Mouse (Mus musculus) c-Kit-negative CD71-positive TER-119-positive erythroid progenitor cells, embryonic 14.5 days (primary cell): Measurements from ENCODE around the gene Fxyd4.

Experiments used
- DNase-seq: peaks from one replicate; pipeline ENCODE4 v3.0.0-alpha.2; 2013; ENCODE audit warnings: low read depth, low spot score

The Fxyd4 gene

GRCm38 (mm10) chr6:117937222-117937932 is at the start of gene Fxyd4:
Gene Fxyd4 (minus strand): TSS chr6:117937692.
- DNase-seq = no peak

- no peak for DNase-seq
Observed at GRCm38 (mm10) chr6:117987173-117987572, 49.7 kb upstream of the Fxyd4 start.

GRCm38 (mm10) chr6:117966729-117967128 is 29.2 kb upstream of the Fxyd4 start:
- no peak for DNase-seq

GRCm38 (mm10) chr6:117963201-117963600 is 25.7 kb upstream of the Fxyd4 start:
- no peak for DNase-seq

GRCm38 (mm10) chr6:117956851-117957501 is 19.5 kb upstream of the Fxyd4 start:
- no peak for DNase-seq

- DNase-seq = no peak
Observed at GRCm38 (mm10) chr6:117956161-117956560, 18.7 kb upstream of the Fxyd4 start.

- DNase-seq = no peak
Observed at GRCm38 (mm10) chr6:117952330-117952729, 14.8 kb upstream of the Fxyd4 start.

- no peak for DNase-seq
Observed at GRCm38 (mm10) chr6:117943899-117944298, 6.4 kb upstream of the Fxyd4 start.

GRCm38 (mm10) chr6:117942769-117943168 is 5.3 kb upstream of the Fxyd4 start:
- no peak for DNase-seq

- no peak for DNase-seq
Observed at GRCm38 (mm10) chr6:117938951-117939350, 1.5 kb upstream of the Fxyd4 start.

GRCm38 (mm10) chr6:117935681-117936612 is 1.5 kb downstream of the Fxyd4 start:
- no peak for DNase-seq

GRCm38 (mm10) chr6:117934301-117934700 is 3.2 kb downstream of the Fxyd4 start:
- DNase-seq = no peak

- no peak for DNase-seq
Observed at GRCm38 (mm10) chr6:117932325-117933051, 5.0 kb downstream of the Fxyd4 start.

- DNase-seq = no peak
Observed at GRCm38 (mm10) chr6:117929945-117930655, 7.4 kb downstream of the Fxyd4 start.

- no peak for DNase-seq
Observed at GRCm38 (mm10) chr6:117928746-117929145, 8.7 kb downstream of the Fxyd4 start.

GRCm38 (mm10) chr6:117927955-117928354 is 9.5 kb downstream of the Fxyd4 start:
- no peak for DNase-seq

GRCm38 (mm10) chr6:117926871-117927491 is 10.5 kb downstream of the Fxyd4 start:
- no peak for DNase-seq

GRCm38 (mm10) chr6:117922041-117922440 is 15.5 kb downstream of the Fxyd4 start:
- no peak for DNase-seq

GRCm38 (mm10) chr6:117920659-117921640 is 16.5 kb downstream of the Fxyd4 start:
- DNase-seq = peak; percentile 72
